Mouse (Mus musculus): ENCODE results near the gene Hint3.

DNA sequence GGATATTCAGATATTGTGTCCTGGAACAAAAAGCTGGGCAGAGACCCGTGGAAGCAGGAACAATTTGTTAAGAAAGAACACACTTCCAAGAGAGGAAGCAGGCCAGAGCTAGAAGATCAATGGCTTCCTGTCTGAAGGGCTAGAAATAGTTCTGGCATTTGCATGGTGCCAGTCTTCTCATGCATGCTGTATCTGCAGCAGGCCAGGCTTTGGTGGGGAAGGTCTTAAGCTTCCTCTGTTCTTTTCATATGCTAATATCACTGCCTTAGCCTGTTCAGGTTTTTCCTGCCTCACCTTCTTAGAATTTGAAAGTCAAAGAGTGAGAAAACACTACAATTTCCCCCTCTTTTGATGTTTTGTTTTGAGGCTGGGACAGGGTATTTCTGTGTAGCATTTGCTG, 1.9 kb downstream of the Hint3 start:
- TF ChIP-seq CTCF (IDR thresholded peaks at IDR 0.05; ENCODE audit: insufficient read depth, low read length): no peak
- no peak for TF ChIP-seq POLR2A (IDR thresholded peaks at IDR 0.05; ENCODE audit: borderline replicate concordance, extremely low read depth, low read depth, low read length)

All from lung, adult 2 months (tissue).